Mouse (Mus musculus) MEL (cell line): ENCODE data around the gene Rnf26. TPM values are rescaled to one million over a fixed set of nuclear protein-coding genes. Genes with fewer than 3 reads are reported as not detected.

Experiments
- DNase-seq: peaks from one replicate; pipeline ENCODE4 v3.0.0; 2011; ENCODE audit warnings: low read depth, low spot score
- H3K27ac ChIP-seq: 2 replicates; pipeline ENCODE4 v1.5.1; 2012; ENCODE audit warnings: low read depth, mild to moderate bottlenecking, control low read depth, low read length, moderate library complexity; ENCODE audit not compliant: control insufficient read depth
- H3K27me3 ChIP-seq, 2 experiments: fragments of 150-350 bp in 1 of 2; sonication (generic) in 1 of 2; 2 replicates each; pipeline ENCODE4 v1.6.1; 2012; ENCODE audit warnings: low read length in 2 of 2, mild to moderate bottlenecking in 2 of 2, improper control_type of control experiment in 1 of 2, moderate library complexity in 1 of 2; ENCODE audit not compliant: insufficient read depth in 2 of 2, control insufficient read depth in 1 of 2
- H3K36me3 ChIP-seq, 2 experiments: 2 replicates each; pipeline ENCODE4 v1.6.1; 2012 to 2014; ENCODE audit warnings: low read length in 2 of 2, improper control_type of control experiment in 1 of 2, inconsistent platforms in 1 of 2, mild to moderate bottlenecking in 1 of 2; ENCODE audit not compliant: insufficient read depth in 2 of 2, control insufficient read depth in 1 of 2
- H3K4me1 ChIP-seq, 2 experiments: fragments of 150-350 bp in 1 of 2; sonication (generic) in 1 of 2; 2 replicates each; pipeline ENCODE4 v1.6.1; 2012; ENCODE audit warnings: low read length in 2 of 2, improper control_type of control experiment in 1 of 2, mild to moderate bottlenecking in 1 of 2; ENCODE audit not compliant: insufficient read depth in 2 of 2, control insufficient read depth in 1 of 2
- H3K4me3 ChIP-seq, 2 experiments: fragments of 150-350 bp in 1 of 2; sonication (generic) in 1 of 2; 2 replicates each; pipeline ENCODE4 v1.5.1; 2012; ENCODE audit warnings: low read depth in 2 of 2, low read length in 2 of 2, mild to moderate bottlenecking in 2 of 2, moderate library complexity in 2 of 2, control low read depth in 1 of 2, improper control_type of control experiment in 1 of 2; ENCODE audit not compliant: control insufficient read depth in 1 of 2, insufficient read depth in 1 of 2
- H3K79me2 ChIP-seq: 2 replicates; pipeline ENCODE4 v1.6.1; 2012; ENCODE audit warnings: mild to moderate bottlenecking, low read length, moderate library complexity; ENCODE audit not compliant: control insufficient read depth, poor library complexity, insufficient read depth
- H3K9ac ChIP-seq: 2 replicates; pipeline ENCODE4 v1.6.1; 2012; ENCODE audit warnings: low read depth, mild to moderate bottlenecking, control low read depth, low read length, moderate library complexity; ENCODE audit not compliant: control insufficient read depth, poor library complexity, severe bottlenecking
- H3K9me3 ChIP-seq: fragments of 150-350 bp; sonication (generic); replicated peaks from 2 replicates; pipeline ENCODE4 v1.6.1; 2012; ENCODE audit warnings: mild to moderate bottlenecking, low read length, improper control_type of control experiment, moderate library complexity; ENCODE audit not compliant: insufficient read depth
- CTCF ChIP-seq, 3 experiments: IDR thresholded peaks in 2 of 3; conservative IDR thresholded peaks in 1 of 3; 2 replicates each; pipeline ENCODE4 v1.5.1; 2011 to 2012; ENCODE audit warnings: low read length in 3 of 3, low read depth in 2 of 3, mild to moderate bottlenecking in 2 of 3, improper control_type of control experiment in 1 of 3, inconsistent platforms in 1 of 3, mixed read lengths in 1 of 3, moderate library complexity in 1 of 3; ENCODE audit not compliant: control insufficient read depth in 1 of 3, insufficient read depth in 1 of 3, poor library complexity in 1 of 3, severe bottlenecking in 1 of 3
- E2F4 ChIP-seq: IDR thresholded peaks from 2 replicates; pipeline ENCODE4 v1.6.1; 2011; ENCODE audit warnings: low read depth, low read length, improper control_type of control experiment, borderline replicate concordance
- ELF1 ChIP-seq: IDR thresholded peaks from 2 replicates; pipeline ENCODE4 v1.6.1; 2014; ENCODE audit warnings: low read depth, mild to moderate bottlenecking, inconsistent platforms, low read length, improper control_type of control experiment, moderate library complexity
- EP300 ChIP-seq, 2 experiments: IDR thresholded peaks; 2 replicates each; pipeline ENCODE4 v1.6.1; 2011; ENCODE audit warnings: improper control_type of control experiment in 2 of 2, low read length in 2 of 2, low read depth in 1 of 2, mild to moderate bottlenecking in 1 of 2
- ETS1 ChIP-seq: IDR thresholded peaks from 2 replicates; pipeline ENCODE4 v1.6.1; 2012; ENCODE audit warnings: low read depth, mild to moderate bottlenecking, inconsistent platforms, low read length, improper control_type of control experiment, moderate library complexity
- MAFK ChIP-seq: IDR thresholded peaks from 2 replicates; pipeline ENCODE4 v1.6.1; 2011; ENCODE audit warnings: low read depth, mild to moderate bottlenecking, low read length, improper control_type of control experiment, borderline replicate concordance
- MXI1 ChIP-seq: IDR thresholded peaks from 2 replicates; pipeline ENCODE4 v1.6.1; 2011; ENCODE audit warnings: mild to moderate bottlenecking, low read depth, low read length, improper control_type of control experiment
- MYC ChIP-seq: IDR thresholded peaks from 2 replicates; pipeline ENCODE4 v1.6.1; 2011; ENCODE audit warnings: low read depth, mild to moderate bottlenecking, low read length, improper control_type of control experiment, moderate library complexity
- NRF1 ChIP-seq: IDR thresholded peaks from 2 replicates; pipeline ENCODE4 v1.6.1; 2014; ENCODE audit warnings: low read depth, mild to moderate bottlenecking, inconsistent platforms, low read length, improper control_type of control experiment, moderate library complexity; ENCODE audit not compliant: poor library complexity, insufficient read depth, severe bottlenecking
- RAD21 ChIP-seq: IDR thresholded peaks from 2 replicates; pipeline ENCODE4 v1.6.1; 2011; ENCODE audit warnings: mild to moderate bottlenecking, low read depth, low read length, improper control_type of control experiment
- SMC3 ChIP-seq: IDR thresholded peaks from 2 replicates; pipeline ENCODE4 v1.6.1; 2011; ENCODE audit warnings: low read depth, low read length, improper control_type of control experiment
- TBP ChIP-seq: IDR thresholded peaks from 2 replicates; pipeline ENCODE4 v1.8.0; 2011; ENCODE audit warnings: low read depth, low read length, improper control_type of control experiment
- TCF12 ChIP-seq: IDR thresholded peaks from 2 replicates; pipeline ENCODE4 v1.6.1; 2014; ENCODE audit warnings: low read depth, mild to moderate bottlenecking, inconsistent platforms, low read length, improper control_type of control experiment, moderate library complexity
- UBTF ChIP-seq: IDR thresholded peaks from 2 replicates; pipeline ENCODE4 v1.6.1; 2012; ENCODE audit warnings: low read depth, mild to moderate bottlenecking, inconsistent platforms, low read length, improper control_type of control experiment, moderate library complexity, borderline replicate concordance; ENCODE audit not compliant: insufficient read depth
- ZC3H11A ChIP-seq: IDR thresholded peaks from 2 replicates; pipeline ENCODE4 v1.6.1; 2012; ENCODE audit warnings: low read depth, mild to moderate bottlenecking, inconsistent platforms, low read length, improper control_type of control experiment
- ZKSCAN1 ChIP-seq: IDR thresholded peaks from 2 replicates; pipeline ENCODE4 v1.6.1; 2012; ENCODE audit warnings: low read depth, mild to moderate bottlenecking, inconsistent platforms, low read length, improper control_type of control experiment, moderate library complexity
- polyA plus RNA-seq, 2 experiments: library from polyadenylated mRNA; stranded (reverse) in 1 of 2; unstranded in 1 of 2; fragments of >175 nt in 1 of 2; fragments of >200 nt in 1 of 2; gene quantifications; 2 replicates each; pipeline versions ENCODE4 v1.2.1 to v1.2.4; 2012; ENCODE audit warnings: low replicate concordance in 2 of 2, low read depth in 1 of 2; ENCODE audit not compliant: insufficient read length in 2 of 2, insufficient read depth in 1 of 2, missing spikeins in 1 of 2
- total RNA-seq: library from RNA; depleted of rRNA; stranded (reverse); fragments of 300-350 nt; gene quantifications from 2 replicates; pipeline ENCODE4 v1.2.3, GENCODE M21; 2012

Rnf26 gene
- total and polyA plus RNA-seq, 3 experiments: 14.0 to 55.1 TPM; not detected in 1

DNA sequence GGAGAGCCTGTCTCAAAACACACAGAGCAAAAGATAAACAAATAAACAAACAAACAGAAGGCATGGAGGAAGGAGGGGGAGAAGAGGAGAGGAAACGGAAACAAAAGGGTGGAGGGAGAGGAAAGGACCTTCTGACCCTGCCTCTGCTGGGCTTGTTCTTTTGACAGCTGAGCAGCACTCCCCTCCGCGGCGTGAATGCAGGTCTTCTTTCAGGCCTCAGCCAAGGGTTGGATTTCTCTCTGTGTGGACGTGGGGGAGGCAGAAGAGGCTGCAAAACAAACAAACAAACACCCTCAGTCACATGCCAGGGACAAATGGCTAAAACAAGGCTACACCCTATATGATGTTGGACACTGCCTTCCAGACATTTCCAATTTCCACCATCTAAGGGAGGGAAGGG, 11.7 kb upstream of the Rnf26 start:
- Histone ChIP-seq H3K4me1 (peaks cover 0 to 6% of the 10 kb centered on the region in 2 experiments; a peak in 1 of 4 replicates), H3K9ac (no peak overlapping the region), H3K79me2 (no peaks in the 10 kb centered on the region), H3K9me3 (no peaks in the 10 kb centered on the region), H3K36me3 (peaks cover 0 to 2% of the 10 kb centered on the region in 2 experiments; a peak in 1 of 4 replicates), H3K27me3 (no peaks in the 10 kb centered on the region), H3K27ac (no peak overlapping the region), H3K4me3 (no peak overlapping the region)
- no peak for DNase-seq
- TF ChIP-seq ELF1: no peak
- TF ChIP-seq E2F4: no peak
- no peak for TF ChIP-seq TBP
- TF ChIP-seq MYC: no peak
- no peak for TF ChIP-seq MXI1
- no peak for TF ChIP-seq CTCF (IDR thresholded peaks at IDR 0.05 in 2 of 3, conservative IDR thresholded peaks at IDR 0.05 in 1 of 3; ENCODE audit: control insufficient read depth in 1 of 3, insufficient read depth in 1 of 3, low read depth in 2 of 3, low read length in 3 of 3, poor library complexity in 1 of 3, severe bottlenecking in 1 of 3)
- no peak for TF ChIP-seq EP300 (IDR thresholded peaks at IDR 0.05; ENCODE audit: low read depth in 1 of 2, low read length in 2 of 2)
- no peak for TF ChIP-seq NRF1
- TF ChIP-seq SMC3: no peak
- TF ChIP-seq ETS1: no peak
- no peak for TF ChIP-seq ZKSCAN1

DNA sequence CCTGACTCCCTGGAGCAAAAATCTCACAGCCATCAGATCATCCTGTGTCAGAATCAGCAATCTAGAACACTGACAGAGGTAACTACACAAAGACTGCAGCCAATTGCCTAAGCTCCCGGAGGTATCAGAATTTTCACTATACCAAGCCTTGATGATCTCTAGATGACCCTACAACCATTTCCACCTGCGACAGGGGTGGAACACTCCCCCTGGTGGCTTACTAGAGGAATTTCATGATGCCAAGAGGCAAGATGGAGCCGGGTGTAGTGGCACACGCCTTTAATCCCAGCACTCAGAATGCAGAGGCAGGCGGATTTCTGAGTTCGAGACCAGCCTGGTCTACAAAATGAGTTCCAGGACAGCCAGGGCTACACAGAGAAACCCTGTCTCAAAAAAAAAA, 11.0 kb upstream of the Rnf26 start:
- Histone ChIP-seq H3K36me3 (peaks cover 0 to 2% of the 10 kb centered on the region in 2 experiments; a peak in 1 of 4 replicates), H3K9ac (no peak overlapping the region), H3K4me3 (no peak overlapping the region), H3K4me1 (peaks cover 0 to 6% of the 10 kb centered on the region in 2 experiments; a peak in 1 of 4 replicates), H3K27ac (no peak overlapping the region), H3K27me3 (no peaks in the 10 kb centered on the region), H3K79me2 (no peaks in the 10 kb centered on the region), H3K9me3 (no peaks in the 10 kb centered on the region)
- DNase-seq: peak; percentile 54
- TF ChIP-seq ZC3H11A (0 out of 2 replicates have a peak, but pooled peaks have one; percentile 15), TCF12 (no peak), MAFK (no peak), CTCF (IDR thresholded peaks at IDR 0.05 in 2 of 3, conservative IDR thresholded peaks at IDR 0.05 in 1 of 3; ENCODE audit: control insufficient read depth in 1 of 3, insufficient read depth in 1 of 3, low read depth in 2 of 3, low read length in 3 of 3, poor library complexity in 1 of 3, severe bottlenecking in 1 of 3) (peak; percentile 67 to 73 (median 69)), UBTF (no peak), ETS1 (no peak), RAD21 (peak; percentile 38), SMC3 (peak; percentile 73)
- TF ChIP-seq, all 39 proteins: peak for 4
